8 mouse cellular contexts compared by ENCODE assay signal in the genomic region with DNA sequence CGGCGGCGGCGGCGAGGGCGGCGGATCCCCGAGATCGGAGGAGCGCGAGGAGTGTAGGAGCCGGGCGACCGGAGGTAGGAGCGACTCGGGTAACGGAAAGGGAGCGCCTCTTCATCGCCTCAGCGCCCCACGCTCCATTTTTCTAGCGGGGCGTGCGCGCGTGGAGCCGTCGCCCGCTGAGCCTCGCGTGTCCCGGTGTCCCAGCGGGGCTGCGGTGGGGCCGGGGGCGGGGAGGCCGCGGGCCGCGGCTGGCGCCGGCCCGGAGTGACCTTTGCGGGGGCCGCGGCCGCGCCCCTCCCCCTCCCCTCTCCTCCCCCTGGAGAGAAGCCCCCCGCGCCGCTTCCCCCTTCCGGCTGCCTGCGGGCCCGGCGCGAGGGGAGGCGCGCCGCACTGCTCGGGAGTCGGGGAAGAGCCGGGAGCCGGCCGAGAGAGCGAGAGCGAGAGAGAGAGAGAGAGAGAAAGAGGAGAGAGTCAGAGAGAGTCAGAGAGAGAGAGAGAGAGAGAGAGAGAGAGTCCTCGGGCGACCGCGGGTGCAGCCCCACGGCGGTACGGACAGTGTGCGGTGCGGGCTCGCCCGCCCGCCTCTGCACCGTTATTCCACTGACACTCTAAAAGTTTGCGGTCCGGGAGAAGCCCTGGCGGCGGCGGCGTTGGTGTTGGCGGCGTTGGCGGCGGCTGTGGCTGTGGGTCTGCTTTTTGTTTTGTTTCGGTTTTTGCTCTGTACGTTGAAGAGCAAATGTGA. TPM values are rescaled to one million over a fixed set of nuclear protein-coding genes. Genes with fewer than 3 reads are reported as not detected.
DNase-seq lines count a peak whose midpoint lies in the region; ATAC-seq lines count a peak whose summit lies in the region.

No protein-coding gene starts in this region.

- DNase-seq in kidney, adult 18-20 months, result peak; percentile 32
- DNase-seq in kidney, adult 9 months, result no peak
- DNase-seq in NIH3T3 (ENCODE audit: low read depth), result peak; percentile 53
- DNase-seq in thymus, postnatal 25 days, result peak; percentile 63

- H3K27ac ChIP-seq in embryonic facial prominence, embryonic 15.5 days (replicated peaks), result peak overlapping the region; percentile 95
- peak overlapping the region; percentile 98 for H3K27ac ChIP-seq in hindbrain, embryonic 15.5 days (replicated peaks)
- peak overlapping the region; percentile 86 for H3K27ac ChIP-seq in liver, embryonic 16.5 days (ENCODE audit: low read length)
- peak overlapping the region; percentile 97 for H3K27ac ChIP-seq in neural tube, embryonic 14.5 days (ENCODE audit: low read depth, low read length)

- H3K4me2 ChIP-seq in embryonic facial prominence, embryonic 15.5 days (replicated peaks), result peak overlapping the region; percentile 58
- peak overlapping the region; percentile 59 for H3K4me2 ChIP-seq in hindbrain, embryonic 15.5 days
- peak overlapping the region; percentile 63 for H3K4me2 ChIP-seq in liver, embryonic 16.5 days (ENCODE audit: low read depth, low read length)
- H3K4me2 ChIP-seq in neural tube, embryonic 14.5 days (ENCODE audit: low read depth, low read length), result peak overlapping the region; percentile 57

- no peaks in the 10 kb centered on the region for H3K27me3 ChIP-seq in embryonic facial prominence, embryonic 15.5 days
- H3K27me3 ChIP-seq in hindbrain, embryonic 15.5 days, result no peaks in the 10 kb centered on the region
- H3K27me3 ChIP-seq in liver, embryonic 16.5 days (ENCODE audit: control insufficient read depth, insufficient read depth, low read depth, low read length), result no peaks in the 10 kb centered on the region
- H3K27me3 ChIP-seq in neural tube, embryonic 14.5 days (ENCODE audit: control insufficient read depth, insufficient read depth, low read length), result no peaks in the 10 kb centered on the region; the same call in 1 of the 2 replicates

- no peaks in the 10 kb centered on the region for H3K36me3 ChIP-seq in embryonic facial prominence, embryonic 15.5 days
- H3K36me3 ChIP-seq in hindbrain, embryonic 15.5 days, result no peaks in the 10 kb centered on the region
- H3K36me3 ChIP-seq in liver, embryonic 16.5 days (ENCODE audit: control insufficient read depth, insufficient read depth), result no peaks in the 10 kb centered on the region
- no peaks in the 10 kb centered on the region for H3K36me3 ChIP-seq in neural tube, embryonic 14.5 days (ENCODE audit: control insufficient read depth, insufficient read depth, low read length)

- no peaks in the 10 kb centered on the region for H3K9me3 ChIP-seq in embryonic facial prominence, embryonic 15.5 days (replicated peaks)
- no peaks in the 10 kb centered on the region for H3K9me3 ChIP-seq in hindbrain, embryonic 15.5 days
- H3K9me3 ChIP-seq in liver, embryonic 16.5 days (replicated peaks; ENCODE audit: control insufficient read depth, low read length), result no peaks in the 10 kb centered on the region
- H3K9me3 ChIP-seq in neural tube, embryonic 14.5 days (ENCODE audit: control insufficient read depth, low read length), result no peaks in the 10 kb centered on the region

- ATAC-seq in embryonic facial prominence, embryonic 15.5 days (ENCODE audit: insufficient number of reproducible peaks, low FRiP score, low TSS enrichment, low read depth), result peak; percentile 64
- peak; percentile 57 for ATAC-seq in hindbrain, embryonic 15.5 days (ENCODE audit: low FRiP score, low read depth)
- ATAC-seq in liver, embryonic 16.5 days (ENCODE audit: low read depth), result peak; percentile 13
- ATAC-seq in neural tube, embryonic 14.5 days (ENCODE audit: low read depth), result peak; percentile 65

- peak overlapping the region; percentile 88 for H3K9ac ChIP-seq in embryonic facial prominence, embryonic 15.5 days
- H3K9ac ChIP-seq in hindbrain, embryonic 15.5 days, result peak overlapping the region; percentile 97
- peak overlapping the region; percentile 97 for H3K9ac ChIP-seq in liver, embryonic 16.5 days (ENCODE audit: low read depth, low read length)
- peak overlapping the region; percentile 94 for H3K9ac ChIP-seq in neural tube, embryonic 14.5 days (replicated peaks; ENCODE audit: low read depth, low read length)

- peaks cover 5% of the 10 kb centered on the region for H3K4me1 ChIP-seq in embryonic facial prominence, embryonic 15.5 days
- peaks cover 21% of the 10 kb centered on the region for H3K4me1 ChIP-seq in hindbrain, embryonic 15.5 days (replicated peaks)
- H3K4me1 ChIP-seq in liver, embryonic 16.5 days (ENCODE audit: control insufficient read depth, low read depth, low read length), result peaks cover 13% of the 10 kb centered on the region
- H3K4me1 ChIP-seq in neural tube, embryonic 14.5 days (ENCODE audit: control insufficient read depth, insufficient read depth, low read length), result peaks cover 8% of the 10 kb centered on the region

- under 1% methylated on average over 67 of the region's 91 CpGs for WGBS in embryonic facial prominence, embryonic 15.5 days
- under 1% methylated on average over 68 of the region's 91 CpGs for WGBS in hindbrain, embryonic 15.5 days
- WGBS in liver, embryonic 16.5 days (ENCODE audit: insufficient replicate concordance), result under 1% methylated on average over 69 of the region's 91 CpGs
- 1% methylated on average over 67 of the region's 91 CpGs for WGBS in neural tube, embryonic 14.5 days

- H3K4me3 ChIP-seq in embryonic facial prominence, embryonic 15.5 days (replicated peaks), result peak overlapping the region; percentile 89
- H3K4me3 ChIP-seq in hindbrain, embryonic 15.5 days, result peak overlapping the region; percentile 95
- peak overlapping the region; percentile 96 for H3K4me3 ChIP-seq in liver, embryonic 16.5 days (ENCODE audit: low read depth, low read length)
- H3K4me3 ChIP-seq in neural tube, embryonic 14.5 days (ENCODE audit: low read depth, low read length), result peak overlapping the region; percentile 81

RNA-seq across cellular contexts. Expression of a gene that starts 0.5 kb away (rescaled TPM):
- polyA plus RNA-seq in embryonic facial prominence, embryonic 15.5 days (2015; fragmentation: Nextera tagmentation; extraction: Ambion mirVana), result 25.6 and 27.4 TPM in 2 replicates
- polyA plus RNA-seq in hindbrain, embryonic 15.5 days (2015; fragmentation: Nextera tagmentation; extraction: Ambion mirVana), result 30.0 and 30.7 TPM in 2 replicates
- 8.5 and 9.2 TPM in 2 replicates for polyA plus RNA-seq in liver, embryonic 16.5 days (2015; fragmentation: Nextera tagmentation; extraction: Ambion mirVana)
- polyA plus RNA-seq in neural tube, embryonic 14.5 days (2014; fragmentation: Nextera tagmentation; extraction: Ambion mirVana), result 52.2 and 55.5 TPM in 2 replicates

RNA-seq across cellular contexts. Expression of a gene that starts 8.1 kb away (rescaled TPM):
- polyA plus RNA-seq in embryonic facial prominence, embryonic 15.5 days (2015; fragmentation: Nextera tagmentation; extraction: Ambion mirVana), result 41.0 and 41.4 TPM in 2 replicates
- polyA plus RNA-seq in hindbrain, embryonic 15.5 days (2015; fragmentation: Nextera tagmentation; extraction: Ambion mirVana), result 29.6 and 30.4 TPM in 2 replicates
- polyA plus RNA-seq in liver, embryonic 16.5 days (2015; fragmentation: Nextera tagmentation; extraction: Ambion mirVana), result 17.1 and 17.4 TPM in 2 replicates
- polyA plus RNA-seq in neural tube, embryonic 14.5 days (2014; fragmentation: Nextera tagmentation; extraction: Ambion mirVana), result 39.1 and 45.4 TPM in 2 replicates

Comparison
In these comparisons a context has a peak if more than half of its experiments do, and no peak if none do; other contexts are left out.
1. ATAC-seq: peak in every context shown above with its lines; median percentile 65 in neural tube, embryonic 14.5 days; 64 in embryonic facial prominence, embryonic 15.5 days; 57 in hindbrain, embryonic 15.5 days; 13 in liver, embryonic 16.5 days.